Mouse (Mus musculus): ENCODE measurements around the gene Dohh.

Dohh gene

DNA sequence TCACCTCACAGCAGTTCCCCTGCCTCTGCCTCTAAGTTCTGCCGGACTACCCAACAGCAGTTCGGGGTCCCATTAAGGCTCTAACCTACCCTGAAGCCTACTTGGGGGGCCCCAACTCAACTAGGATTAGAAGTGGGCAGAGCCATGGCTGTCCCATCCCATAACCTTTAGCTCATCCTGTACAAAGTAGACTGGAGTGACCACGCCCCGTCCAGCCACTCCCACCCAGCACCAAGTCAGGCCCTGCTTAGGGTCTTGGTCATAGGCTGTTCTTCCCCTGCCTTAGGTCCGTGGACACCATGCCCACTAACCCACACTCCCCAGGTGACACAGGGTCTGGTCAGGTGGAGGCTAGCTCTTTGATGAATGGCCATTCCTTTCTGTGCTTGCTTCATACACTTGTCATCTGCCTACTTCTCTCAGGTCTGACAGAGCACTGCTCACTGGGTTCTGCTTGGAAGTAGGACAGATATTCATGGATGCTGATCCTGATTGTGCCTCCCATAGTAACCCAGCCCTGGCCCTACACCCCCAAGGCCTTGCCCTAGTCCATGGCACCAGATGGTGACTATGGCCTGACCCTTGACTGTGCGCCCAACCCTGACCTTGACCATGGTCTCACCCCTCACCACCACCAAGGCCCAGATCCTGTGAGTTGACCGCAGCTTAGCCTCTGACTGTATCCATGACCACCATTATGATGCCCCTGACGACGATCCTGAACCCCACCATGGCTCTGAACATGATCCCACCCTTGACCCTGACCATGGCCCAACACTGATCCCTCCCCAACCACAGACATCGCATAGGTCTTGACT lies 35.1 kb downstream of the Dohh start:
- peak; percentile 22 to 40 for DNase-seq

DNA sequence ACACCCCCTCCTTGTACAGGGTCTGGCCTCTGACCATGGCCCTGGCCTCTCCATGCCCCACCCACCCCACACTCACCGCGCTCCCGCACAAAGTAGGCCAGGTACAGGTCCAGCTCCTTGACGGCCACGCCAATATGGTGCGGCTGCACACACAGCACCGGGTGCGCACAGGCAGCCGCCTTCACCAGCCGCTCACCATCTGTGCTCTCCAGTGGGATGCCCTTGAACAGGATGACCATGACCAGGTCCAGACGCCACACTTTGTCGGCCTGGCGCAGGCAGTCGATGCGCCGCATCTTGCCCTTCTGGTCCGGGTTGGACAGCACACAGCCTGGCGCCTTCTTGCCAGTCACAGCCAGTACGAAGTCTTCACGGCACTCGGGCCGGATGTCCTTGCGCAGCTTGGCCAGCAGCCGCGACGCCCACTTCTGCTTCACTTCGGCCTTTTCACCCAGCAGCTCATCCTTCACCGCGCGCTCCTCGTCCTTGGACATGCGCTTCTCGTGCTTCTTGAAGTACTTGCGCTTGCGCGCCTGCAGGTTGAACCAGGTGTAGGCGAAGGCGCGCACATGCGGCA lies 36.1 kb downstream of the Dohh start:
- peak; percentile 85 to 89 for DNase-seq

DNA sequence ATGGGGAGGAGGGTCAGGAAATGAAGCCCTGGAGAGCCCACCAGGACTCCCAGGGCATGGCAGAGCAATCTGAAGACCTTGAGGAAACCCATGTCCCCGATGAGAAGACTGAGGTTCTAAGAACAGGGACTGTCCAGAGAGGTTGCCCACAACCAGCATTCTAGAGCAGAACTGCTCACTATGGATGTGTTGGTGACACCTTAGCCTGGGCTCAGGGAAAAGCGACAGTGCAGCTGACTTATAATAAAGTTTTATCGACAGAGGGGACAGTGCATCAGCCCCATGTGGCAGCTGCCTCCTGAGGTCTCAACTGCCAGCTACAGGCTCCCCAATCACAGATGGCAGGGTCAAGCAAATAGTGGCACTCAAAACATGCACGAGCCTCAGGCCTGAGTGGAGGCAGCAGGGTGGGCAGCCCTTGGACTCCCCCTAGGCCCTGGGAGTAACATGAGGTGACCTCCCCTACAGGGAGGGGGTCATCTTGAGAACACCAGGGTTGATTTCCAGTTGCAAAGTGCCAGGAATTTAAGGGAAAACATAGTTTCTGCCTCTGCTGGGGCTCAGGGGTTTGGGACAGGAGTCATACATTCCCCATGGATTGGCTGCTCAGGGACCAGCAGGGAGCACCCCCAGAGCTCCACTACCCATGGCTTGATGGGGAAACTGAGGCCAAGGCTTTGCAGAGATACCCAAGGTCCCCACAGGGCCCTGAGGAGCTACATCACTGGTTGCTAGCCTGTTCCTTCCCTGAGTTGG lies 37.0 kb downstream of the Dohh start:
- peak; percentile 25 to 27 for DNase-seq

DNA sequence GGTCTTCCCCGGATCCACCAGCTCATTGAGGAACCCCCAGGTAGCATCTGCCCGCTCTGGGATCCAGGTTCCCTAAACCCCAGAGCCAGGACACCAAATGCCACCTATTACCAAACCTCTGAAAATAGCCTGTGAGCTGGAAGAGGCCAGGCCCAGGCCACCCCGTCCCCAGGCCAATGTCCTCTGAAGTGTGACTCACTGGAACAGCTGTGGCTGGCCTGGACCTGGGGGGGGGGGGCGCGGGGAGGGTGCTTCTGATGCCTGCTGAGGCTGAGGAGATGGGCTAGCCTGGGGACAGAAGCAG lies 37.5 kb downstream of the Dohh start:
- DNase-seq, result peak; percentile 13 to 29

DNA sequence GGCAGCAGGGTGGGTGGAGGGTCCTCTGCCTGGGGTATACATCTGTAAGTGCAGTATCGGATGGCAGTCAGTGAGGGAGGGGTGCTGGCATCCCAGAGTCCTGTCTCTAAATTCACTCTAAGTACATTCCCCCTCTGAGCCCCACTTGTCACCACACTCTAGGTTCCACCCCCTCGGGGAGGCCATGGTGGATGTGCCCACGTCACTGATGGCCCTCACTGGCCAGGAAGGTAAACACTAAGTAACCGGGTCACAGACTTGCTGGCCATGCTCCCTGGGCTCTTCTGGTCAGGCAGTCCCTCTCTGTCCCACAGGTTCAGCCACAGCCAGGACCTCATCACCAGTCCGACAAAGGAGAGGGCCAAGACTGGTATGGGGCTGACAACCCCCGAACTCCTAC lies 38.0 kb downstream of the Dohh start:
- peak; percentile 15 to 26 for DNase-seq

DNA sequence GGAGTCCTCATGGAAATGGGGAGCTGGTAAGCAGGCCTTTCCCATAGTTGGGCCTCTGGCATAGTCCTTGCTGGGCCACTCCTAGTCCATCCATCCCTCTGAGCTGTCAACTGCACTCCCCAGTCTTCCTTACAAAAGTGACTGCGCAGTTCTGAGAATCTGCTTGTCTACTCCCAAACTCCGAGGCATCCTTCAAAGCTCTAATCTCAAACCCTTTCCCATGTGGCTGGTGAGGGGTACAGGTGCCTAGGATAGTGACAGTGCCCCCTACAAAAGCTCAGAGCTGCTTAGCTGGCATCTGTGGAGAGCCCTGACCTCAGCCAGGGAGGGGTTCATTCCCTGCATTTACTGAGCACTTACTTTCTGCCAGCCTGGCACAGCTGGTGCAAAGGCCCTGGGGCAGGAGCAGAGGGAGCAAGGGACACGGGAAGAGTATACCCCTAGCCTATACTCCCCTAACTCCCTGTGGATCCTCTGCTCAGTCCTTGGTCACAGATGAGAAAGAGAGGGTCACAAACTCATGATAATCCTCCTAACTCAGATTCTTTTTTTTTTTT lies 38.5 kb downstream of the Dohh start:
- peak; percentile 27 to 31 for DNase-seq

DNA sequence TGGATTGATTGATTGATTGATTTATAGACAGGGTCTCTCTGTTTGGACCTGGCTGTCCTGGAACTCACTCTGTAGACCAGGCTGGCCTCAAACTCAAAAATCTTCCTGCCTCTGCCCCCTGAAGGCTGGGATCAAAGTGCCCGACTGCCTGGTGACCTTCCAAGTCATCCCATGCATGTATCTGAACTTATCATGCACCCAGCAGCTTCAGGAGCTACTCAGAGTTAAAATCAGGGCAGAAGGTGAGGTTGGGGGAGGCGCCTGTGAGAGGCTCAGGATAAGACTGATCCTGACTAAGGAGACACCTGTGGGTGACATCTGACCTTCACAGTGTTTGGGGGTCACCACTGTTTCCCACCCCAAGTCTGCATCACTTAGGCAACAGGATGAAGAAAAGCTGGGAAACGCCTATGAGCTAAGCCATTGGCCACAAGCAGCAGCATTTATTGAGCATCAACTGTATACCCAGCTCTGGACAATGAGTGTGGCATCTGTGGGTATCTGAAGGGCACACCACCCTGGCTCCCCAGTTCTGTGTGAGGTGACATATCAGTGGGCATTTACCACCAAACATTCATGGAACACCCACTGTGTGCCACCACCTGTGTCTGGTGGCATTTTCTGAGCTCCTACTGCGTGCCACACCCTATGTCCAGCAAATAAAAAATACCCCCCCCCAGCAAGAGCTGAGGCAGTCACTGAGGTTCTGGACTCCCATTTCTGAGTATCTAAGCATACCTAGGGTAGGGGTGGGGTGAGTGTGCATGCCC lies 39.4 kb downstream of the Dohh start:
- peak in 1 of 2 experiments; percentile 12 for DNase-seq

DNA sequence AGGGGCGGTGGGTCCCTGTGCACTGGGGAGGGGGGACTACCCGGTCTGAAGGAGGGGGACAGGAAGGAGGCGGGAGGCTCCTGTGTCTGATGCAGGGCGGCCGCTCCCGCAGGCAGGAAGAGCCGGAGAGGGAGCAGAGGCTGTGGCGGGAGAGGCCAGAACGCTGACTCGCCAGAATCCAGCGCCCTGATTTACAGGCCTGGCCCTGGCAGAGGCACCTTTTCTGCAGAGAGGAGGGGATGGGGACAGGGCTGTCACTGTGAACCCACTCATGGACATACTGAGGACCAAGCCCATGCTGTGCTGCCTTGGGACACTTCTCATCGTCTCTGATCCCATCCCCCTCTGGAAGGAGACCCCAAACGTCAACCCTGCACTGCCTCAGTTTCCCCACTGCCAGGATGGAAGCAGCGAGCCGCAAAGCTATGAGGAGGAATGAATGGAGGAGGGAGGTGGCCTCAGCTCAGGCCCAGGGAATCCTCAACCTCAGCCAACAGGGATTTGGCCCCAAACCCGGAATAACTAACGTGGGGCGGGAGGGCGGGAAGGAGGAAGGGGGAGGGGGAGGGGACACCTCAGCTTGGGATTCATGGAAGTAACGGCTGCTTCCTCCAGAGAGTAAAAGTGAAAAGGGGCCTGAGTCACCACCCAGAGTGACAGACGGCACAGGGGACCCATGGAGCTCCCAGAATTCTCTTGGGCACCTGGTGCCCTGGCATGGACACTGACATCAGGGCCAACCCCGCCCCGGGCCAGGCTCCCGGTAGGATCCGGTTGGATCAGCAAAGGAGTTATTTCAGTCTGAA lies 40.2 kb downstream of the Dohh start:
- DNase-seq, result peak; percentile 83 to 85

DNA sequence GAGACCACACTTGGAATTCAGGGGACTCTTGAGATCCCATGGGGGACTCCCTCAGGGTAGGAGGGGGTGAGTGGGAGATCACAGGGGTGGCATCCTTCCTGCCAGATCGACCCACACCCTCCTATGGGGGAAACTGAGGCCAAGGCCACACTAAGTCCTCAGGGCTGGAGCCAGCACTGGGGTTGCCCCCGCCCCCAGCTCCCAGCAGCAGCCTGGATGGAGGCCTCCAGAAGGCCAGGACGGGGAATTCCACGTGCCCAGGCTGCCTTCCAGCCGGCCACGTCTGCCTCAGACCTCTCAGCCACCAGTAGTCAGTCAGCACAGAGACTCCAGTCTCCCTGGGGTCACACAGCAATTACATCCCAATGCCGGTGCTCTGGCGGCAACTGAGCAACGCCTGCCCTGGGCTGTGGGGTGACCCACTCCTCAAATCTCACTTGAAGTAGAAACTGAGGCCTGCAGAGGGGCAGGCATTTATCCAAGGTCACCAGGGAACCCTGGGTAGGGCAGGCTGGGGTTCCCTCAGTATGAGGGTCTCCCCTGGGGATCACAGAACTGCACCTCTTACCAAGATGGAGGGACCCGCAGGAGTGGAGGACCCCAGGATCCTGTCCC lies 41.1 kb downstream of the Dohh start:
- DNase-seq, result peak; percentile 72 to 76

DNA sequence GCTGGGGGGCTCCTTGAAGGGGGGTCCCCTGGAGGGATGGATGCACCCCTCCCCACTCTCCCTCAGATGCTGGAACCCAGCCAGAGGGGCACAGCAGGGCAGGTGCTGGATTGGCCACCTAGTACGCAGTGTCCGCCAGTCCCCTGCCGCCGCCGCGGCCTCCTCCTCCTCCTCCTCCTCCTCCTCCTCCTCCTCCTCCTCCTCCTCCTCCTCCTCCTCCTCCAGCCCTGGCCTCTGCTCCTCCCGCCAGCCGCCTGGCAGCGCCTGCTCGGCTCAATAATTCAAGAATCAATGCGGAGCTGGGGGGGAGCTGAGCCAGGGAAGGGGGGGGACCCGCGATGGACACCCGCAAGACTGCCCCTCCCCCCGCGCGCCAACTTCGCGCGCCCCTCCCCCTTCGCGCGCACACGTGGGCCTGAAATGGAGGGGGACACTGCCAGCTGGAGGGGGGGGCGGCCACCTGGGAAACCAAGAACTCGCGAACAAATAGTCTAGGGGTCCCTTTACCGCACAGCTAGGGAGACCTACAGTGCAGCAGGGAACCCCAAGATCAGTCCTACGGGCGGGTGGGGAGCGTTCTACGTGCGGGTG lies 41.9 kb downstream of the Dohh start:
- peak; percentile 82 to 84 for DNase-seq

DNA sequence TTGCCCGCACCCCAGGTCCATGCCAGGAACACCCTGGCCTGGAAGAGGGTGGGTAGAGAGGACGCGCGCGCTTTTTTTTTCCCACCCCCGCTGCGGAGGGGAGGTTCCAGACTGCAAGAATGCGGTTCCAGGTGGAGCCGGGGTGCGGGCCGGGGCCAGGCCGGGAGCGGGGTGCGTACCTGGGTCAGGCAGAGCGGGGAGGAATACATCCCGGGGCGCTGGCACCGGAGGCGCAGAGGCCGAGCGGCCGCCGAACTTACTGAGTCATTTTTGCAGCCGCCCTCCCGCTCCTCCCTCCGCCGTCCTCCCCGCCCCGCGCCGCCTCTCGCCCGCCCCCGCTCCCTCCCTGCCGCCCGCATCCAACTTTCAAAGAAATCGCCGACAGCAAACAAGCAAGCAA lies 42.7 kb downstream of the Dohh start:
- DNase-seq, result peak; percentile 76 to 81

DNA sequence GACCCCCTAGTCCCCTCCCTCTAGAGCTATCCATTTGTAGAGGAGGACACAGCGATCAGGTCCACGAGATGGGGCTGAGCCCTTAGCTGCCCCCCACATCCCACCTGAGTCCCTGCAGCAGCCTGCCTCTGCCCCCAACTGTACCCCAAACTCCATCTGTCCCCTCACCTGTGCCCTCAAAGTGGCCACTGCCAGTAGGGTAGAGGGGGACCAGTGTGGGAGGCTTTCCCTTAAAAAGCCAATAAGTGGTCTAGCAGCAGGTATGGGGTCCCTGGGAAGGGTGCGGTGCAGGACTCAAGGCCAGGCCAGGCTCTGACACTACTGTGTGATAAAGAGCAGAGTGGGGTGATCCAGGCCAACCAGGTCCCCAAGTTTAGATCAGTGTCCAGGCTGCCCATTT lies 43.1 kb downstream of the Dohh start:
- no peak for DNase-seq

DNA sequence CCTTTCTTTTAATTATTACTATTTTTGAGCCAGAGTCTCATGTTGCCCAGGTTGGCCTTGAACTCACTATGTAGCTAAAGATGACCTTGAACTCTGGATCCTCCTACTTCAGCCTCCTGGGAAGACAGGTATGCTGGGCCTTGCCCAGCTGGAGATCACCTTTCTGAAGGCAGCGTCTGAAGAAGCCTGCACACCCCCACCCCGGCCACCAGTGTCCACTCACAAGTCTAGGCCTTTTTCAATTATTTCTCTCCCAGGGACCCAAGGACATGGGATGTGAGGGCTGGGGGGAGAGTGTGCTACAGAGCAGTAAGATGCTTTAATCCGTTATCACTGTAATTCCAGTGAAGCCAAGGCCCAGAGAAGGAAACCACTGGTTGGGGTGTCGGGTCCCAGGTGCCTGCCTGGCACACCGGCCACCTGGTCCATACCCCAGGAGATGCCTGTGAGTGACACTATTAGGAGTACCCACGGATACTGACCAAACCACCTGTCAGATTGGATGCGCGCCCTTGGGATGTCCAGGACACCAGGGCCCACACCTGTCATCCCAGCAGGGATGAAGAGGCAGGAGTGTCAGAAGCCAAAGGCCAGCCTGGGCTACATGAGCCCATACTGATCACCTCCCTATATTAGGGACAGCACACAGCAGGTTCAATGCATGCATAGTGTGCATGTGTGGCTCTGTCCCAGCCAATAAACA lies 43.7 kb downstream of the Dohh start:
- DNase-seq, result peak; percentile 62 to 70

DNA sequence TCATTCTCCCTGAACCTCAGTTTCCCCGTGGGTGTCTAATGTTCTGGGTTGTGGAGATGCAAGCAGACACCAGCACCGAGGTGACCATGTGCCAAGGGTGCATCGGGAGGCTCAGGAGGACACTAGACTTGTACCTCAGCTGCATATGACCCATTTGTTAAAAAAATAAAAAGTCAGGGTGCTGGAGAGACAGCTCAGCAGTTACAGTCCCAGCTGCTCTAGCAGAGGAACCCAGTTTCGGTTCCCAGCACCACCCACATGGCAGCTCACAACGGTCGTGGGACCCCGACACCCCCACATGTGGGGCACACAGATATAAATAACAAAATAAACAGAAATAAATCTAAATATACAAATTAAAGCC lies 44.3 kb downstream of the Dohh start:
- peak in 1 of 2 experiments; percentile 15 for DNase-seq

DNA sequence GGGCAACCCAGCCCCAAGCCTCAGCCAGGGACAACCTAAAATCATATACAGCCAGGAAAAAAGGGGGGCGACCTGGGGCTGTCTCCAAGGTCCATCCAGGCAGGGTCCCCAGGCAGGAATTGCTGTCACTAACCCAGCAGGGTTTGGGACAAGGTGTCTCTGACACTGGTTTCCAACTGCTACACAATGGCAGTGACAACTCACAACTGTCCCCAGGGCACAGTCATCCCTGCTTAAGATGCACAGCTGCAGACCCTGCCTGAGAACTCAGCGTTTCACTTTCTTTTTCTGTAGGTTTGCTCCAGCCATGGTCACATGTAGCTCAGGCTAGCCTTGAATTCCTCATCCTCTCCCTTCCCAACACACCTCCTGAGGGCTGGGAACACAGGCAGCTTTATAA lies 44.9 kb downstream of the Dohh start:
- peak in 1 of 2 experiments; percentile 20 for DNase-seq

DNA sequence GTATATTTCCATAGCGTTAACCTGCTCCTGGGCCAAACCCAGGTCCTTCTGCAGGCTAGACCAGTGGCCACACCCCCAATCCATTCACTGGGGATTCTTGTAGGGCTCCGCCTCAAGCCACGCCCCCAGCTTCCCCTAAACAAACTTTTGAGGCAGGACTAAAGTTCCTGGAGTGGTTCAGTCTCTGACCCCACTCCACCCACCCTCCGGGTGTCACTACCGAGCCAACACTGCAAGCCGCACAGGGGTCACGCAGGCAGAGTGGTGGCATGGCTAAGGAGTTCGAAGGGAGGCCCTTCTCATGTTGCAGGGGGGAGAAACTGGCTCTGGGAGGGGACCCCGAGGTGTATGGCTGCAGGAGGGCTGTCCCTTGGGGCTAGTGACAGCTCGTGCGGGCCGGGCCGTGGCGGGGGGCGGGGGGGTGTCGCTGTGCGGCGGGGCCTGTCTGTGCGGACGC lies 45.4 kb downstream of the Dohh start:
- DNase-seq, result peak; percentile 74 to 81

DNA sequence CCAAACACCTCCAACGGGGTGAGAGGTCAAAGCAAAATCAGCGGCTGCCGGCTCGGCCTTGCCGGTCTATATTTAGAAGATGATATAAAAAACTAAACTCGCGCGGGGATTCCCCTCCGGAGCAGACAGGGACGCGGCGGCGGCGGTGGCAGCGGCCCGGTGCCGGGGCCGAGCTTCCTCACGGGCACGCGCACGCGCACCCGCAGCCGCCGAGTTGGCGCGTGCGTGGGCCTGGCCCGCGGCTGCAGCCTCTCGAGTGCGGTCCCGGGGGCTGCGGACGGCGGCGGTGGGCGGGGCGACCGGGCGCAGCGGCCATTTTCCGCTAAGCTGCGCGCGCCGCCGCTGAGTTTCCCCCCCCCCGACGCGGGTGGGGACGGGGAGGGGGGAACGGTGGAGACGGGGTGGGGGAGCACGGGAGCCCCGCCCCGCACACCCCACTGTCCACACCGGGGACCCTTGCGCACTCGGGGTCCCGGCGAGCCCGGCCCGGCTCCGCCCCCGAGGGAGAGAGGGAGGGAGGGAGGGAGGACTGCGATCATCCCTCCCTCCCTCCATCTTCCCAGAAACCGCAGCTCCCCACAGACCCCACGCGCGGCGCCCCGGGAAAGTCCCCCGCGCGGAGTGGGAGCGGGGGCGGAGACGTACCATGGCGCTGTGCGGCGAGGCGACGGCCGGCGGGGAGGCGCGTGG lies 46.1 kb downstream of the Dohh start:
- DNase-seq, result peak; percentile 92 to 94

DNA sequence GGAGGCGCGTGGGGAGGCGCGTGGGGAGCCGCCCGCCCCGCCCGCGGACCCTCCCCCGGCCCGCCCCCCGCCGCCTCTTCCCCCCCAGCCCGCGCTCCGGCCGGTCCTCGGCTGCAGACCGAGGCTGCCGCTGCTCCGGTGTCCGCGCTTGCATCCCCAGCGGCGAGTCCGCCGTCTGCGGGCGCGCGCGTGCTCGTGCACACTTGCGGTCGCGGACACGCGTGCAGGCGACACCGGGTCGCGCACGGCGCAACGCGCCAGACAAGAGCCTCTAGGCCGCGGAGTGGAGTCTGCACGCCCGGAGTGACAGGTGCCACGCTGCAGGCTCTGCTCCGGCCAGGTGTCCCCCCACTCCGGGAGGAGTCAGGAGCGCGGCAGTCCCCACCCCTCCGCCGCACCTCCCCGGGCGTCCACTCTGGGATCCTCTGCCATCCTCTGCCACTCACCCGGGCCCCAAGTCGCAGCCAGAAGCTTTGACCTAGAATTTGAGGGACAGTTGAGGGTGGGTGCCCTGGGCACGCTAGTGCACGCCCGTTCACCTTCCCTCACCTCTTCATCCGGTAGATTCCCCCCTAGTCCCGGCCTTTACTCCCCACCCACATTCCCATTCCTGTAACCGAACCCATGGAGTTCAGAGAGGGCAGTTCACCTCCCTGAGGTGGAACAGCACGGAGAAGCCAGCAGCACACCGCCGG lies 46.8 kb downstream of the Dohh start:
- peak; percentile 91 for DNase-seq
